Mouse (Mus musculus) limb, embryonic 14.5 days (tissue): ENCODE measurements around the gene Pgm5. TPM values are rescaled to one million over a fixed set of nuclear protein-coding genes. Genes with fewer than 3 reads are reported as not detected.

ENCODE experiments used
- ATAC-seq: fragments of 200-750 bp; cut with Nextera tagmentation; 2 replicates; pipeline ENCODE4 v1.8.0; 2017; ENCODE audit warnings: low read depth, moderate number of reproducible peaks, moderate TSS enrichment; ENCODE audit not compliant: low FRiP score
- DNase-seq: peaks from one replicate; pipeline ENCODE4 v3.0.0-alpha.2; 2015; ENCODE audit warnings: low spot score
- H3K27ac ChIP-seq: fragments of 300-500 bp; sonication (generic); replicated peaks from 2 replicates; pipeline ENCODE4 v1.5.1; 2014; ENCODE audit warnings: low read depth, mild to moderate bottlenecking, low read length, moderate library complexity, mixed read lengths
- H3K27me3 ChIP-seq: fragments of 300-500 bp; sonication (generic); 2 replicates; pipeline ENCODE4 v1.6.1; 2014; ENCODE audit warnings: low read length, mixed read lengths; ENCODE audit not compliant: control insufficient read depth, insufficient read depth
- H3K36me3 ChIP-seq: fragments of 300-500 bp; sonication (generic); 2 replicates; pipeline ENCODE4 v1.6.1; 2014; ENCODE audit warnings: mild to moderate bottlenecking, low read length, moderate library complexity, mixed read lengths; ENCODE audit not compliant: control insufficient read depth, insufficient read depth
- H3K4me1 ChIP-seq: fragments of 300-500 bp; sonication (generic); 2 replicates; pipeline ENCODE4 v1.6.1; 2014; ENCODE audit warnings: antibody characterized with exemption, low read length, mixed read lengths; ENCODE audit not compliant: control insufficient read depth, insufficient read depth
- H3K4me2 ChIP-seq: fragments of 300-500 bp; sonication (generic); replicated peaks from 2 replicates; pipeline ENCODE4 v1.6.1; 2014; ENCODE audit warnings: low read depth, mild to moderate bottlenecking, low read length, moderate library complexity; ENCODE audit not compliant: severe bottlenecking
- H3K4me3 ChIP-seq: fragments of 300-500 bp; sonication (generic); replicated peaks from 2 replicates; pipeline ENCODE4 v1.5.1; 2014; ENCODE audit warnings: low read length
- H3K9ac ChIP-seq: fragments of 300-500 bp; sonication (generic); 2 replicates; pipeline ENCODE4 v1.6.1; 2014; ENCODE audit warnings: mild to moderate bottlenecking, low read depth, low read length, moderate library complexity; ENCODE audit not compliant: severe bottlenecking
- H3K9me3 ChIP-seq: fragments of 300-500 bp; sonication (generic); 2 replicates; pipeline ENCODE4 v1.6.1; 2016; ENCODE audit warnings: low read length; ENCODE audit not compliant: control insufficient read depth
- POLR2A ChIP-seq: fragments of 200-500 bp; IDR thresholded peaks from 2 replicates; pipeline ENCODE4 v1.8.0; 2012; ENCODE audit warnings: inconsistent platforms, mild to moderate bottlenecking, moderate library complexity, borderline replicate concordance; ENCODE audit not compliant: insufficient read depth, insufficient read length; ENCODE audit errors: extremely low read depth
- WGBS: fragments of 180-500 bp; shearing (Covaris S2); extraction: QIAGEN DNeasy Blood & Tissue Kit; methylation state at CpG from one replicate; pipeline ENCODE4 v1.1.7; 2014; 5-methylcytosine and 5-hydroxymethylcytosine counted together
- polyA plus RNA-seq, 2 experiments: library from polyadenylated mRNA; depleted of rRNA in 1 of 2; stranded (reverse) in 1 of 2; unstranded in 1 of 2; fragments of >200 nt; fragmentation: Nextera tagmentation in 1 of 2; extraction: Ambion mirVana in 1 of 2; gene quantifications; 2 replicates each; pipeline versions ENCODE4 v1.2.1 to v1.2.3; 2012 to 2014

Gene Pgm5
- polyA plus RNA-seq, 2 experiments = 2.6 to 18.2 TPM

DNA sequence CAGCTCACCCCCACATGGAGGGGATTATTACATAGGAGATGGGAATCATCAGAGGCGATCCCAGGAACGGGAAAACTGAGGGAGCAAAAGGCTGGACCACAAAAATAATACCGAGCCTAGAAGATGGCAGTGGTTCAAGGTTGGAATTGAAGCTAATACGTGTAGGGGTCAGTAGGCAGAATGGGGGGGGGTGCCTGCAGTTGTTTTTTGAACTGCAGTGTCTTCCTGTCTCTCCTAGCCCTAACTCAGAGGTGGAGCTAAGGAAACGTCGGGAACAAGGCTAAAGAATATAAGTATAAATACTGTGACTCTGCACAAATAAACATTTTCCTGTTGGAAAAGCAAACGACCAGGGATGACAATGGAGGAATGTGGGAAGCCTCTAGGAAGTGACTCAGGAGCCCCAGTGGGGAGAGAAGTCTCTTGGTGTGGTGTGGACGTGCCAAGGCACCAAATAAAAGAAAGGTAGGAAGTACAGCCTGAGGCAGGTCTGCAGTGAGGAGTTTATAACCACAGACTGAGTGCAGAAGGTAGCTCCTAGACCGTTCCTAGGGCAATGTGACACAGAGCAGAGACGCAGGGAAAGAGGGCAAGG lies 189.2 kb downstream of the Pgm5 start:
- no peak for TF ChIP-seq POLR2A
- no peaks in the 10 kb centered on the region for H3K36me3 ChIP-seq
- 63% methylated on average over 10 of the region's 10 CpGs for WGBS
- ATAC-seq (no peak), DNase-seq (no peak)
- H3K4me3 ChIP-seq = no peak overlapping the region
- no peak overlapping the region for H3K27ac ChIP-seq
- no peaks in the 10 kb centered on the region for H3K4me1 ChIP-seq
- H3K9ac ChIP-seq = no peak overlapping the region
- no peak overlapping the region for H3K4me2 ChIP-seq
- H3K9me3 ChIP-seq = no peaks in the 10 kb centered on the region
- H3K27me3 ChIP-seq = no peaks in the 10 kb centered on the region

DNA sequence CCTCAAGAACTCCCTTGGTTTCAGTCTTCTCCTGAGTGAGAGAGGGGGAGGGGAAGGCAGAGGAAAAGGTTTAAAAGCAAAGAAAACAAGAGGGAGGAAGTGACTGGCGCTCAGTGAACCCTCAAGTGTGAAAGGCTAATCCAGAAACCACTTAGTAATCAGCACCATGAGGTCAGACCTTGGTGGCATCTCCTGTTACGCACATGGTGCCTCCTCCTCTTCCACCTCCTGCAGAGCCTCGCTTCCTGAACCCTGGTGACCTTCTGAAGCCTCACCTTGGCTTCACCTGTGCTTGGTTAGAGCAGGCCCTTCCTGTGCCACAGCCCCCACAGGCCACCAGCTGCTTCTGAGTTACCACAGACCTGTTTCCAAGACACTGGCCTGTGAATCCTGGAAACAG lies 190.1 kb downstream of the Pgm5 start:
- DNase-seq = no peak
- WGBS = 30% methylated on average over 3 of the region's 3 CpGs
- H3K27ac ChIP-seq = no peak overlapping the region
- no peaks in the 10 kb centered on the region for H3K27me3 ChIP-seq
- H3K4me1 ChIP-seq = no peaks in the 10 kb centered on the region
- ATAC-seq = no peak
- no peak overlapping the region for H3K4me2 ChIP-seq
- no peak overlapping the region for H3K4me3 ChIP-seq
- H3K36me3 ChIP-seq = no peaks in the 10 kb centered on the region
- TF ChIP-seq POLR2A = no peak
- H3K9ac ChIP-seq = no peak overlapping the region
- no peaks in the 10 kb centered on the region for H3K9me3 ChIP-seq

DNA sequence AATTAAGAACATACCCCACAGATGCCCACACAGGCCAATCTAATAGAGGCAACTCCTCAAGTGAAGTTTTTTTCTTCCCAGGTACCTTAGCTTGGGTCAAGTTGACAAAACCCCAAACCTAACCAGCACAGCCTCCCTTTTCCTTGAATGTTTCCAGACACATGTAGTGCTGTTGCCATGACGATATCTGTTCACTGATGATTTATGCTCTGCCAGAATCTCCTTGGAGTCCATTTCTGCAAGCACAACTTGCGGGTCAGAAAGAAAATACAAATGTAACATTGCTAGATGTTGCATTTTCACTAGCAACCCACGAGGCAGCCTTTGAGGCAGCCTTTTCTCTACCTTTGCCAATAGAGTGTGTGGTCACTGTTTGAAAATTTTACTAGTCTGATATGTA lies 194.1 kb downstream of the Pgm5 start:
- WGBS = 64% methylated on average over 3 of the region's 3 CpGs
- Histone ChIP-seq H3K27ac (no peak overlapping the region), H3K27me3 (no peaks in the 10 kb centered on the region), H3K4me3 (no peak overlapping the region), H3K9ac (no peak overlapping the region), H3K36me3 (no peaks in the 10 kb centered on the region), H3K4me2 (no peak overlapping the region), H3K9me3 (no peaks in the 10 kb centered on the region), H3K4me1 (no peaks in the 10 kb centered on the region)
- no peak for ATAC-seq
- no peak for TF ChIP-seq POLR2A
- no peak for DNase-seq

DNA sequence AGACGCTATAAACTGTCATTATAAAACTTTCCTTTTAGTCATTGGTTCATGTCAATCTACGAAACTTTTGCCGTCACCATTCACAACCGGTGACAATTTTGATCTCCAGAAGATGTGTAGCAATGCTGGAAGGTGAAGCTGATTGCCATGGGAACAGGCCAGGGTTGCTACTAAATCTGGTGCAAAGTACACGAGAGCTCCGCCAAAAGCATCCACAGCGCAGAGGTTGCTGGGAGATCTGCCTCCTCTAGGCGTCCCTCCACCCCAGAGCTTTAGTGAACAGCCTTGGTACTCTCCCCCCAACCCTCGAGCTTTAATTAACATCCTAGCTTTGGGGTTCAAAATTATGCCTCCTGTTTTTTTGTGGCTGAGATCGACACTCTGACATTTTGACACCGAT lies 195.9 kb downstream of the Pgm5 start:
- Histone ChIP-seq H3K36me3 (no peaks in the 10 kb centered on the region), H3K27ac (no peak overlapping the region), H3K4me1 (no peaks in the 10 kb centered on the region), H3K4me3 (no peak overlapping the region), H3K4me2 (no peak overlapping the region), H3K9ac (no peak overlapping the region), H3K27me3 (no peaks in the 10 kb centered on the region), H3K9me3 (no peaks in the 10 kb centered on the region)
- no peak for DNase-seq
- no peak for TF ChIP-seq POLR2A
- no peak for ATAC-seq
- WGBS = 77% methylated on average over 11 of the region's 11 CpGs

DNA sequence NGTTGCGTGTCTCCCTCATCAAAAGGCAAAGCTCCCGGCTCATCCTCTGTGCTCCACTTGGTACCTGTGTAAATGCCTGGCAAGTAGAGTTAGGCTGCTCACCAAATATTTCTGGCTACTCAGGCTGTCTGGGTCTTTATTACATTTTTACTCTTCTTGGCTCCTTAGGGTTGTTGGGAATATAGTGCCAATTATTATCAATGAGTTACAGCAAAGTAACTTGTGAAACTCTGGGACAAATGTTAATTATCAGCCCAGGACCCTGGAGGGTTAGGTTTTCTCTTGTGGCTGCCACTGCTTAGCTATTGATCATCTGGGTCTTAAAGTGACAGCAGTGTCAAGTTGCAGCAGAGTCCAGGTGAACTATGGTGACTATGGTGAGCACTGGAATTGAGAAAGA lies 199.3 kb downstream of the Pgm5 start:
- no peak for ATAC-seq
- H3K4me3 ChIP-seq = no peak overlapping the region
- WGBS = 92% methylated on average over 2 of the region's 2 CpGs
- no peaks in the 10 kb centered on the region for H3K9me3 ChIP-seq
- H3K36me3 ChIP-seq = no peaks in the 10 kb centered on the region
- no peak overlapping the region for H3K27ac ChIP-seq
- no peak for TF ChIP-seq POLR2A
- no peak overlapping the region for H3K4me2 ChIP-seq
- H3K4me1 ChIP-seq = no peaks in the 10 kb centered on the region
- DNase-seq = no peak
- no peaks in the 10 kb centered on the region for H3K27me3 ChIP-seq
- no peak overlapping the region for H3K9ac ChIP-seq

DNA sequence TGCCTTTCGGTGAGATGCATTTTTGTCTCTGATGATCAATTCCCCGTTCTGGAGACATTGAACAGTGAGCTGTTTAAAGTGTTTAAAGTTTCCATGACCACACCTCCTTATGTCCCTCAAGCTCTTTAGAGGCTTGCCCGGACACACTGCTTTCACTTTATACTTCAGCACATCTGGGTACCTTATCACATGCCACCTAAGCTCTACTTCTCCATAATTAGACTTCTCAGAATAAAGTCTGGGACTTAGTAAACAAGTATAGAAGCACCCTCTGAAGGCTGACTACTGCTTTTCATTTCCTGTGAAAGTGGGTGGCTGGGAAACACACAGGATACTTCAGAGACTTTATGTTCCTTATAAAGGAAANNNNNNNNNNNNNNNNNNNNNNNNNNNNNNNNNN lies 204.7 kb downstream of the Pgm5 start:
- Histone ChIP-seq H3K27me3 (no peaks in the 10 kb centered on the region), H3K27ac (no peak overlapping the region), H3K4me1 (no peaks in the 10 kb centered on the region), H3K9me3 (no peaks in the 10 kb centered on the region), H3K4me3 (no peak overlapping the region), H3K4me2 (no peak overlapping the region), H3K36me3 (no peaks in the 10 kb centered on the region), H3K9ac (no peak overlapping the region)
- ATAC-seq (no peak), DNase-seq (no peak)
- WGBS = 45% methylated on average over 3 of the region's 3 CpGs
- no peak for TF ChIP-seq POLR2A
